ENCODE assay signal across 8 mouse cellular contexts in genomic region chr11:102317298-102317900, GRCm38 (mm10). TPM values are rescaled to one million over a fixed set of nuclear protein-coding genes. Genes with fewer than 3 reads are reported as not detected.
DNase-seq lines count a peak whose midpoint lies in the region; ATAC-seq and TF ChIP-seq lines count a peak whose summit lies in the region.

No protein-coding gene starts in this region.

- H3K4me3 ChIP-seq in bone marrow macrophage, adult 2 months (ENCODE audit: insufficient read depth, low read length): peak overlapping the region; percentile 89
- H3K4me3 ChIP-seq in forebrain, embryonic 13.5 days: peak overlapping the region; percentile 98
- peak overlapping the region; percentile 100 for H3K4me3 ChIP-seq in hindbrain, embryonic 12.5 days
- peak overlapping the region; percentile 95 for H3K4me3 ChIP-seq in limb, embryonic 11.5 days (ENCODE audit: low read depth, low read length)
- peak overlapping the region; percentile 98 for H3K4me3 ChIP-seq in midbrain, embryonic 11.5 days (ENCODE audit: low read depth, low read length)

- H3K9ac ChIP-seq in forebrain, embryonic 13.5 days: peak overlapping the region; percentile 100
- H3K9ac ChIP-seq in hindbrain, embryonic 12.5 days: peak overlapping the region; percentile 100
- H3K9ac ChIP-seq in limb, embryonic 11.5 days (ENCODE audit: low read length): peak overlapping the region; percentile 99
- peak overlapping the region; percentile 100 for H3K9ac ChIP-seq in midbrain, embryonic 11.5 days (ENCODE audit: low read length)

- no peaks in the 10 kb centered on the region for H3K27me3 ChIP-seq in forebrain, embryonic 13.5 days
- H3K27me3 ChIP-seq in hindbrain, embryonic 12.5 days: no peaks in the 10 kb centered on the region
- H3K27me3 ChIP-seq in limb, embryonic 11.5 days (ENCODE audit: control insufficient read depth, insufficient read depth, low read length): no peaks in the 10 kb centered on the region
- no peaks in the 10 kb centered on the region for H3K27me3 ChIP-seq in midbrain, embryonic 11.5 days (ENCODE audit: control insufficient read depth, insufficient read depth, low read length)

- no peak for TF ChIP-seq POLR2A in bone marrow macrophage, adult 2 months (IDR thresholded peaks at IDR 0.05; ENCODE audit: borderline replicate concordance, low read depth, low read length)

- H3K9me3 ChIP-seq in forebrain, embryonic 13.5 days (replicated peaks): no peaks in the 10 kb centered on the region
- no peaks in the 10 kb centered on the region for H3K9me3 ChIP-seq in hindbrain, embryonic 12.5 days (replicated peaks)
- H3K9me3 ChIP-seq in limb, embryonic 11.5 days (ENCODE audit: control insufficient read depth, low read length): no peaks in the 10 kb centered on the region
- no peaks in the 10 kb centered on the region for H3K9me3 ChIP-seq in midbrain, embryonic 11.5 days (ENCODE audit: control insufficient read depth, low read length)

- TF ChIP-seq CTCF in bone marrow macrophage, adult 2 months (IDR thresholded peaks at IDR 0.05; ENCODE audit: low read depth, low read length): no peak

- peak; percentile 28 for ATAC-seq in forebrain, embryonic 13.5 days
- peak; percentile 1; the same call in 1 of the 2 replicates for ATAC-seq in hindbrain, embryonic 12.5 days (ENCODE audit: low FRiP score)
- no peak for ATAC-seq in limb, embryonic 11.5 days (ENCODE audit: insufficient number of reproducible peaks, low FRiP score, low TSS enrichment, low read depth)
- ATAC-seq in midbrain, embryonic 11.5 days (ENCODE audit: low FRiP score): peak; percentile 14

- under 1% methylated on average over 59 of the region's 87 CpGs for WGBS in forebrain, embryonic 13.5 days
- 1% methylated on average over 63 of the region's 87 CpGs for WGBS in hindbrain, embryonic 12.5 days
- WGBS in limb, embryonic 11.5 days: under 1% methylated on average over 71 of the region's 87 CpGs
- under 1% methylated on average over 77 of the region's 87 CpGs for WGBS in midbrain, embryonic 11.5 days

- H3K4me1 ChIP-seq in bone marrow macrophage, adult 2 months (ENCODE audit: control insufficient read depth, insufficient read depth, low read length): peaks cover 25% of the 10 kb centered on the region
- H3K4me1 ChIP-seq in forebrain, embryonic 13.5 days: peaks cover 25% of the 10 kb centered on the region
- H3K4me1 ChIP-seq in hindbrain, embryonic 12.5 days: peaks cover 22% of the 10 kb centered on the region
- H3K4me1 ChIP-seq in limb, embryonic 11.5 days (ENCODE audit: control insufficient read depth, insufficient read depth, low read length): peaks cover 11% of the 10 kb centered on the region
- H3K4me1 ChIP-seq in midbrain, embryonic 11.5 days (ENCODE audit: control insufficient read depth, insufficient read depth, low read length): peaks cover 16% of the 10 kb centered on the region

- peak; percentile 74 to 84 for DNase-seq in adrenal gland, adult (ENCODE audit: inconsistent age in 2 of 2, low spot score in 1 of 2)
- no peak for DNase-seq in adrenal gland, postnatal 36 days
- peak; percentile 75 for DNase-seq in limb, embryonic 11.5 days (ENCODE audit: low spot score)
- DNase-seq in midbrain, embryonic 11.5 days (ENCODE audit: low spot score, missing footprints): peak; percentile 97
- peak; percentile 61 to 67 for DNase-seq in spleen, postnatal 36 days (ENCODE audit: low spot score in 2 of 2)

- H3K4me2 ChIP-seq in forebrain, embryonic 13.5 days: peak overlapping the region; percentile 74
- peak overlapping the region; percentile 88 for H3K4me2 ChIP-seq in hindbrain, embryonic 12.5 days (replicated peaks)
- peak overlapping the region; percentile 91 for H3K4me2 ChIP-seq in limb, embryonic 11.5 days (ENCODE audit: low read depth, severe bottlenecking)
- peak overlapping the region; percentile 86 for H3K4me2 ChIP-seq in midbrain, embryonic 11.5 days

- H3K27ac ChIP-seq in bone marrow macrophage, adult 2 months (ENCODE audit: insufficient read depth, low read depth, low read length): peak overlapping the region; percentile 80
- peak overlapping the region; percentile 99 for H3K27ac ChIP-seq in forebrain, embryonic 13.5 days
- H3K27ac ChIP-seq in hindbrain, embryonic 12.5 days: peak overlapping the region; percentile 100
- peak overlapping the region; percentile 99 for H3K27ac ChIP-seq in limb, embryonic 11.5 days (replicated peaks; ENCODE audit: low read depth, low read length)
- H3K27ac ChIP-seq in midbrain, embryonic 11.5 days (ENCODE audit: low read depth, low read length): peak overlapping the region; percentile 97

- H3K36me3 ChIP-seq in forebrain, embryonic 13.5 days (ENCODE audit: poor library complexity, severe bottlenecking): peaks cover 30% of the 10 kb centered on the region
- H3K36me3 ChIP-seq in hindbrain, embryonic 12.5 days: peaks cover 33% of the 10 kb centered on the region
- peaks cover 15% of the 10 kb centered on the region for H3K36me3 ChIP-seq in limb, embryonic 11.5 days (ENCODE audit: control insufficient read depth, insufficient read depth, low read length)
- peaks cover 10% of the 10 kb centered on the region; the same call in 1 of the 2 replicates for H3K36me3 ChIP-seq in midbrain, embryonic 11.5 days (ENCODE audit: control insufficient read depth, insufficient read depth, low read length)

RNA-seq across cellular contexts. Expression of gene Ubtf, which starts 2.1 kb away (rescaled TPM):
- total RNA-seq in adrenal gland, postnatal 36 days (2021): 100 to 1,000 TPM; 101 to 103 TPM
- polyA plus RNA-seq in bone marrow macrophage, adult 2 months (2012; ENCODE audit: insufficient read depth, insufficient read length, missing spikeins): 59.0 and 59.7 TPM in 2 replicates
- 96.1 and 98.8 TPM in 2 replicates for polyA plus RNA-seq in forebrain, embryonic 13.5 days (2015; fragmentation: Nextera tagmentation; extraction: Ambion mirVana)
- polyA plus RNA-seq in hindbrain, embryonic 12.5 days (2016; fragmentation: Nextera tagmentation; extraction: Ambion mirVana): 101 and 111 TPM in 2 replicates
- polyA plus RNA-seq in limb, embryonic 11.5 days (2014; fragmentation: Nextera tagmentation; extraction: Ambion mirVana): 87.0 and 91.4 TPM in 2 replicates
- polyA plus RNA-seq in midbrain, embryonic 11.5 days (2014; fragmentation: Nextera tagmentation; extraction: Ambion mirVana): 84.7 and 86.1 TPM in 2 replicates

RNA-seq across cellular contexts. Expression of gene Atxn7l3, which starts 21.0 kb away (rescaled TPM):
- 10 to 100 TPM; 51.6 to 54.2 TPM for total RNA-seq in adrenal gland, postnatal 36 days (2021)
- 32.9 and 39.8 TPM in 2 replicates for polyA plus RNA-seq in bone marrow macrophage, adult 2 months (2012; ENCODE audit: insufficient read depth, insufficient read length, missing spikeins)
- 21.8 and 22.7 TPM in 2 replicates for polyA plus RNA-seq in forebrain, embryonic 13.5 days (2015; fragmentation: Nextera tagmentation; extraction: Ambion mirVana)
- 28.5 and 29.7 TPM in 2 replicates for polyA plus RNA-seq in hindbrain, embryonic 12.5 days (2016; fragmentation: Nextera tagmentation; extraction: Ambion mirVana)
- 20.0 and 22.1 TPM in 2 replicates for polyA plus RNA-seq in limb, embryonic 11.5 days (2014; fragmentation: Nextera tagmentation; extraction: Ambion mirVana)
- polyA plus RNA-seq in midbrain, embryonic 11.5 days (2014; fragmentation: Nextera tagmentation; extraction: Ambion mirVana): 13.3 and 15.2 TPM in 2 replicates

RNA-seq across cellular contexts. Expression of gene Tmub2, which starts 32.7 kb away (rescaled TPM):
- 10 to 100 TPM; 47.3 to 60.4 TPM for total RNA-seq in adrenal gland, postnatal 36 days (2021)
- 50.6 and 62.2 TPM in 2 replicates for polyA plus RNA-seq in bone marrow macrophage, adult 2 months (2012; ENCODE audit: insufficient read depth, insufficient read length, missing spikeins)
- 63.2 and 69.6 TPM in 2 replicates for polyA plus RNA-seq in forebrain, embryonic 13.5 days (2015; fragmentation: Nextera tagmentation; extraction: Ambion mirVana)
- 67.9 and 68.4 TPM in 2 replicates for polyA plus RNA-seq in hindbrain, embryonic 12.5 days (2016; fragmentation: Nextera tagmentation; extraction: Ambion mirVana)
- polyA plus RNA-seq in limb, embryonic 11.5 days (2014; fragmentation: Nextera tagmentation; extraction: Ambion mirVana): 46.7 and 51.5 TPM in 2 replicates
- polyA plus RNA-seq in midbrain, embryonic 11.5 days (2014; fragmentation: Nextera tagmentation; extraction: Ambion mirVana): 54.0 and 55.7 TPM in 2 replicates

RNA-seq across cellular contexts. Expression of gene Slc4a1, which starts 48.6 kb away (rescaled TPM):
- 1 to 10 TPM in 1 of 2 experiments, under 1 TPM in 1; 0.56 to 1.8 TPM for total RNA-seq in adrenal gland, postnatal 36 days (2021)
- polyA plus RNA-seq in bone marrow macrophage, adult 2 months (2012; ENCODE audit: insufficient read depth, insufficient read length, missing spikeins): not detected in 2 replicates
- polyA plus RNA-seq in forebrain, embryonic 13.5 days (2015; fragmentation: Nextera tagmentation; extraction: Ambion mirVana): 2.6 and 6.5 TPM in 2 replicates
- 30.8 and 33.5 TPM in 2 replicates for polyA plus RNA-seq in hindbrain, embryonic 12.5 days (2016; fragmentation: Nextera tagmentation; extraction: Ambion mirVana)
- polyA plus RNA-seq in limb, embryonic 11.5 days (2014; fragmentation: Nextera tagmentation; extraction: Ambion mirVana): 20.4 and 24.6 TPM in 2 replicates
- polyA plus RNA-seq in midbrain, embryonic 11.5 days (2014; fragmentation: Nextera tagmentation; extraction: Ambion mirVana): 30.6 and 31.3 TPM in 2 replicates

RNA-seq across cellular contexts. Expression of gene Asb16, which starts 48.9 kb away (rescaled TPM):
- under 1 TPM; 0.10 to 0.30 TPM for total RNA-seq in adrenal gland, postnatal 36 days (2021)
- not detected in 2 replicates for polyA plus RNA-seq in bone marrow macrophage, adult 2 months (2012; ENCODE audit: insufficient read depth, insufficient read length, missing spikeins)
- polyA plus RNA-seq in forebrain, embryonic 13.5 days (2015; fragmentation: Nextera tagmentation; extraction: Ambion mirVana): not detected in 2 replicates
- not detected in 2 replicates for polyA plus RNA-seq in hindbrain, embryonic 12.5 days (2016; fragmentation: Nextera tagmentation; extraction: Ambion mirVana)
- 0.13 and 0.33 TPM in 2 replicates for polyA plus RNA-seq in limb, embryonic 11.5 days (2014; fragmentation: Nextera tagmentation; extraction: Ambion mirVana)
- polyA plus RNA-seq in midbrain, embryonic 11.5 days (2014; fragmentation: Nextera tagmentation; extraction: Ambion mirVana): 0.08 TPM in 1 of 2 replicates, not detected in the other

Comparison
In these comparisons a context has a peak if more than half of its experiments do, and no peak if none do; other contexts are left out.
1. DNase-seq: peak in adrenal gland, adult (2 of 2), limb, embryonic 11.5 days (single experiment), midbrain, embryonic 11.5 days (single experiment) and spleen, postnatal 36 days (2 of 2); none in adrenal gland, postnatal 36 days (0 of 2).
2. Peak in every context shown above with its lines, with median percentiles within 50 percentile points of each other: H3K27ac ChIP-seq, H3K4me3 ChIP-seq, H3K4me2 ChIP-seq and H3K9ac ChIP-seq.